Mouse (Mus musculus): ENCODE data around the gene Zfp97.
"Not testable (repeated sequence)": the region's sequence is repeated elsewhere in the genome, so short reads cannot be mapped to it uniquely, and the experiment has no call there.

DNA sequence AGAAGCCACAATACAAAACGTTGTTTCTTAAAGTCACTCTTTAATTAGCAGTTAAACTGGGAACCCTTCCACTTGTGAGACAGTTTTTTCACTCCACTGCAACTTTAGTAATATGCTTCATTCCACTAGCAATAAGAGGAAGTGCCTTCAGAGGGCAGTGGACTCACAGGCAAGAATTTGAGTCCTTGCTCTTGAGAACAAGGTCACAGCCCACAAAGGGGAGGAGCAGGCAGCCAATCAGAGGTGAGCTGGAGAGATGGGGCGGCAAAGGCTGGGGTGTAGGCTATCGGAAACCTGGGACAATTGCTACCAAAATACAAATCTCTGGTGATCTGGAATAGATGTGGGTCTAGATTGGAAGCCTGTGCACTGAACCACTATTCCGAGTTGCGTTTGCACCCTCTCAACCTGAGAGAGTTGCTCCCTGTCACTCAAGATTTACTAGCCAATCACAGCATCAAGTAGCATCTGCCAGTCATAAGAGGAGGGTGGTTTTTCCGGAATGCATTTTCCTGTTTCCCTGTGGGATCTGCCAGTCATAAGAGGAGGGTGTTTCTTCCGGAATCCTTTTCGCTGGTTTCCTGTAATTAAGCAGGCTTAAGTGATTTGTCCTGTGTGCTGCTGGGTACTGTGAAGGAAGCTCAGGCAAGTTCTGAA is 57.7 kb downstream of the Zfp97 start:
- TF ChIP-seq CTCF, EP300 (IDR thresholded peaks at IDR 0.05; ENCODE audit: low read depth): not testable (repeated sequence)

Data from heart, postnatal 0 days (tissue).